Mouse (Mus musculus) Patski (cell line): ENCODE data around the gene Dnaja2. TPM values are rescaled to one million over a fixed set of nuclear protein-coding genes. Genes with fewer than 3 reads are reported as not detected.

Source experiments
- ATAC-seq: fragments of 100-300 bp; one replicate; pipeline ENCODE4 v1.8.0; 2021
- CTCF ChIA-PET: fragments of 350-600 bp; sonication (Branson Sonifier 250); formaldehyde crosslinking; loops from one replicate; lab custom pipeline; 2022; ENCODE audit warnings: inconsistent platforms; lab: Charles Lee
- POLR2A ChIA-PET: fragments of 350-600 bp; sonication (Branson Sonifier 250); formaldehyde crosslinking; loops from one replicate; lab custom pipeline; 2022; ENCODE audit warnings: antibody characterized with exemption, inconsistent platforms; lab: Charles Lee
- DNase-seq: peaks from one replicate; pipeline ENCODE4 v3.0.0-alpha.2; 2011; ENCODE audit warnings: low read depth, low spot score
- H3K27me3 ChIP-seq: fragments of 371-371 bp; one replicate; pipeline ENCODE4 v1.5.1; 2021
- CTCF ChIP-seq: fragments of 100-300 bp; IDR thresholded peaks from one replicate; pipeline ENCODE4 v1.5.1; 2021
- in situ Hi-C: fragments of 300-500 bp; cut with MboI; formaldehyde crosslinking; loops from 3 replicates; pipeline ENCODE4 v1.11.1; 2018; ENCODE audit warnings: low pct_unique_long_range_greater_than_20kb, mixed read lengths
- polyA plus RNA-seq: library from polyadenylated mRNA; unstranded; gene quantifications from one replicate; pipeline ENCODE4 v1.2.3, GENCODE M21; 2021

The Dnaja2 gene
- polyA plus RNA-seq, 1 experiment from 2014 or later: 248 TPM

GRCm38 (mm10) chr8:85557601-85557986 lies 2.5 kb upstream of the Dnaja2 start:
- POLR2A ChIA-PET: no interaction called here
- DNase-seq (no peak), ATAC-seq (no peak)
- no peaks in the 10 kb centered on the region for H3K27me3 ChIP-seq
- TF ChIP-seq CTCF: no peak
- CTCF ChIA-PET: interaction anchor here (0.8 to 2.0 kb wide), 3 partner anchors 19 to 34 kb away, joined by 3 to 7 read pairs (median 3); no protein-coding TSS in a partner anchor
- in situ Hi-C loops: no loop called here

- no peak for DNase-seq
- H3K27me3 ChIP-seq: no peaks in the 10 kb centered on the region
- no peak for ATAC-seq
- ChIA-PET CTCF (interaction anchor here (0.8 to 2.0 kb wide), 3 partner anchors 18 to 34 kb away, joined by 3 to 7 read pairs (median 3); no protein-coding TSS in a partner anchor), POLR2A (no interaction called here)
- in situ Hi-C loops: no loop called here
- TF ChIP-seq CTCF: no peak
Measured at GRCm38 (mm10) chr8:85556986-85557600, 1.9 kb upstream of the Dnaja2 start.

GRCm38 (mm10) chr8:85554391-85555180 lies 558 bp downstream of the Dnaja2 start:
- no peak for TF ChIP-seq CTCF
- ATAC-seq (peak; percentile 69), DNase-seq (no peak)
- no peaks in the 10 kb centered on the region for H3K27me3 ChIP-seq
- CTCF ChIA-PET: no interaction called here
- POLR2A ChIA-PET: interaction anchor here (1.0 kb wide), 1 partner anchor 54 kb away, joined by 3 read pairs; no protein-coding TSS in a partner anchor
- in situ Hi-C loops: no loop called here

- CTCF ChIA-PET: interaction anchor here (1.0 to 1.3 kb wide), 3 partner anchors 11 to 66 kb away, joined by 4 read pairs; no protein-coding TSS in a partner anchor
- in situ Hi-C loops: no loop called here
- no peak for ATAC-seq
- no peak for TF ChIP-seq CTCF
- no peak for DNase-seq
- POLR2A ChIA-PET: no interaction called here
- no peaks in the 10 kb centered on the region for H3K27me3 ChIP-seq
Measured at GRCm38 (mm10) chr8:85551934-85552333, 3.2 kb downstream of the Dnaja2 start.

GRCm38 (mm10) chr8:85536332-85536731 lies 18.8 kb downstream of the Dnaja2 start:
- ATAC-seq (no peak), DNase-seq (no peak)
- no peak for TF ChIP-seq CTCF
- in situ Hi-C loops: no loop called here
- POLR2A ChIA-PET: no interaction called here
- CTCF ChIA-PET: interaction anchor here (1.1 to 1.6 kb wide), 2 partner anchors 12 to 15 kb away, joined by 3 to 4 read pairs; no protein-coding TSS in a partner anchor
- H3K27me3 ChIP-seq: no peaks in the 10 kb centered on the region

- ATAC-seq: no peak
- TF ChIP-seq CTCF: no peak
- in situ Hi-C loops: no loop called here
- ChIA-PET CTCF (interaction anchor here (1.4 to 1.9 kb wide), 3 partner anchors 9 to 15 kb away, joined by 4 to 5 read pairs (median 4); no protein-coding TSS in a partner anchor), POLR2A (no interaction called here)
- no peaks in the 10 kb centered on the region for H3K27me3 ChIP-seq
- DNase-seq: no peak
Measured at GRCm38 (mm10) chr8:85534163-85534562, 21.0 kb downstream of the Dnaja2 start.

DNA sequence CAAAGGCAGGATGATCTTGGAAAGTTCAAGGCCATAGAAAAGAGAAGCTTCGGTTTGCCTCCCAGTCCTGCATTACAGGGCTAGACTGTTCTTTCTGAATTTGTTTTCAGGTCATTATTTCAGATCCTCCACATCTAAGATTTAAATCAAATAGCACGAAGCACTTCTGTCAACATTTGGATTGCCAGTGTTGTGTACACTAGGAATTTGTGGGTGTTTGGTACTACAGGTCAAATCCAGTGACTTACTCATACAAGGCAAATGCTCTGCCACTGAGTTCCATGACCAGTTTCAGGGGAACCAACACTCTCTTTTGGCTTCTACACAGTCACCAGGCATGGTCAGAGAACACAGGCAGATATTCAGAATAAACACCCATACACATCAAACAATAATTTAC lies 21.7 kb downstream of the Dnaja2 start:
- TF ChIP-seq CTCF: no peak
- ATAC-seq: no peak
- in situ Hi-C loops: no loop called here
- no peaks in the 10 kb centered on the region for H3K27me3 ChIP-seq
- ChIA-PET POLR2A (no interaction called here), CTCF (interaction anchor here (1.4 to 1.9 kb wide), 3 partner anchors 9 to 16 kb away, joined by 4 to 5 read pairs (median 4); no protein-coding TSS in a partner anchor)
- no peak for DNase-seq

GRCm38 (mm10) chr8:85532843-85533242 lies 22.3 kb downstream of the Dnaja2 start:
- DNase-seq: no peak
- no peak for ATAC-seq
- no peak for TF ChIP-seq CTCF
- ChIA-PET POLR2A (no interaction called here), CTCF (interaction anchor here (1.5 kb wide), 1 partner anchor 10 kb away, joined by 4 read pairs; no protein-coding TSS in a partner anchor)
- in situ Hi-C loops: no loop called here
- H3K27me3 ChIP-seq: no peaks in the 10 kb centered on the region

GRCm38 (mm10) chr8:85531471-85531870 lies 23.7 kb downstream of the Dnaja2 start:
- CTCF ChIA-PET: interaction anchor here (1.3 to 1.4 kb wide), 2 partner anchors 12 to 1054 kb away, joined by 3 to 5 read pairs; no protein-coding TSS in a partner anchor
- ATAC-seq (no peak), DNase-seq (no peak)
- H3K27me3 ChIP-seq: no peaks in the 10 kb centered on the region
- TF ChIP-seq CTCF: no peak
- in situ Hi-C loops: no loop called here
- POLR2A ChIA-PET: interaction anchor here (1.1 kb wide), 1 partner anchor 14 kb away, joined by 3 read pairs; no protein-coding TSS in a partner anchor

DNA sequence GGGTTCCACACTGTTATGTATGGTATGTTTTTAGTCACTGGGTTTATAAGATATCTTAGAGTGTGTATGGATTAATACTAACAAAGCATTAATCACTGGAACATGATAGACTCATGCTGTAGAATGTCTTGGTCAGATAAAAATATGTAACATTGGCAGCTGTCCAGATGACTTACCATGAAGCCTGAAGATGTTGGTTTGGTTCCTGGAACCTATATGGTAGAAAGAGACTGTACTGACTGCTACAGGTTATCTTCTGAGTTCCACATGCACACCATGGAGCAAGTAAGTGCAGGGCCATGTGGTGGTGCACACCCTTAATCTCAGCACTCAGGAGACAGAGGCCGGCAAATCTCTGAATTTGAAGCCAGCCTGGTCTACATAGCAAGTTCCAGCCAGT lies 24.4 kb downstream of the Dnaja2 start:
- CTCF ChIA-PET: no interaction called here
- POLR2A ChIA-PET: interaction anchor here (1.1 kb wide), 1 partner anchor 13 kb away, joined by 3 read pairs; no protein-coding TSS in a partner anchor
- TF ChIP-seq CTCF: no peak
- ATAC-seq: no peak
- DNase-seq: no peak
- H3K27me3 ChIP-seq: no peaks in the 10 kb centered on the region
- in situ Hi-C loops: no loop called here
